Mouse (Mus musculus) kidney, postnatal 0 days (tissue): Measurements from ENCODE around the gene Samd4b. TPM values are rescaled to one million over a fixed set of nuclear protein-coding genes. Genes with fewer than 3 reads are reported as not detected.

ENCODE experiments used
- ATAC-seq: fragments of 200-750 bp; cut with Nextera tagmentation; replicated peaks from 2 replicates; pipeline ENCODE4 v1.8.0; 2017; ENCODE audit warnings: low read depth, moderate number of reproducible peaks, moderate TSS enrichment, moderate library complexity; ENCODE audit not compliant: low FRiP score
- DNase-seq: peaks from one replicate; pipeline ENCODE4 v3.0.0-alpha.2; 2016; ENCODE audit warnings: low spot score
- H3K27ac ChIP-seq: fragments of 300-500 bp; sonication (generic); 2 replicates; pipeline ENCODE4 v1.5.1; 2014; ENCODE audit warnings: mild to moderate bottlenecking
- H3K27me3 ChIP-seq: fragments of 300-500 bp; sonication (generic); 2 replicates; pipeline ENCODE4 v1.6.1; 2014; ENCODE audit warnings: low read length, mixed read lengths; ENCODE audit not compliant: insufficient read depth
- H3K36me3 ChIP-seq: fragments of 300-500 bp; sonication (generic); 2 replicates; pipeline ENCODE4 v1.6.1; 2014; ENCODE audit warnings: low read length, mixed read lengths; ENCODE audit not compliant: insufficient read depth
- H3K4me1 ChIP-seq: fragments of 300-500 bp; sonication (generic); replicated peaks from 2 replicates; pipeline ENCODE4 v1.6.1; 2014; ENCODE audit warnings: antibody characterized with exemption, low read length, mixed read lengths; ENCODE audit not compliant: insufficient read depth
- H3K4me2 ChIP-seq: fragments of 300-500 bp; sonication (generic); 2 replicates; pipeline ENCODE4 v1.6.1; 2014; ENCODE audit warnings: mild to moderate bottlenecking, low read length, moderate library complexity, mixed read lengths
- H3K4me3 ChIP-seq: fragments of 300-500 bp; sonication (generic); replicated peaks from 2 replicates; pipeline ENCODE4 v1.5.1; 2014; ENCODE audit warnings: low read depth, low read length
- H3K9ac ChIP-seq: fragments of 300-500 bp; sonication (generic); 2 replicates; pipeline ENCODE4 v1.6.1; 2014; ENCODE audit warnings: low read depth, low read length
- H3K9me3 ChIP-seq: fragments of 300-500 bp; sonication (generic); replicated peaks from 2 replicates; pipeline ENCODE4 v1.6.1; 2016; ENCODE audit warnings: low read length, inconsistent platforms, mixed read lengths
- CTCF ChIP-seq: IDR thresholded peaks from 2 replicates; pipeline ENCODE4 v1.5.1; 2016; ENCODE audit warnings: antibody characterized with exemption, low read depth, mild to moderate bottlenecking, moderate library complexity
- WGBS: fragments of 180-500 bp; shearing (Covaris S2); extraction: QIAGEN DNeasy Blood & Tissue Kit; methylation state at CpG from one replicate; pipeline ENCODE4 v1.1.7; 2014; 5-methylcytosine and 5-hydroxymethylcytosine counted together
- polyA plus RNA-seq: library from polyadenylated mRNA; unstranded; fragments of >200 nt; fragmentation: Nextera tagmentation; extraction: Ambion mirVana; gene quantifications from 2 replicates; pipeline ENCODE4 v1.2.1, GENCODE M21; 2015

The Samd4b gene
- polyA plus RNA-seq, 1 experiment from 2014 or later: 19.5 TPM

GRCm38 (mm10) chr7:28568253-28568652 lies 29.7 kb downstream of the Samd4b start:
- Histone ChIP-seq H3K36me3 (peaks cover 43% of the 10 kb centered on the region), H3K4me2 (no peak overlapping the region), H3K4me1 (peaks cover 30% of the 10 kb centered on the region), H3K4me3 (no peak overlapping the region), H3K27me3 (no peaks in the 10 kb centered on the region), H3K9ac (no peak overlapping the region), H3K27ac (peak overlapping the region; percentile 47; the same call in 1 of the 2 replicates), H3K9me3 (no peaks in the 10 kb centered on the region)
- DNase-seq (peak; percentile 79), ATAC-seq (no peak)
- TF ChIP-seq CTCF: peak; percentile 89

DNA sequence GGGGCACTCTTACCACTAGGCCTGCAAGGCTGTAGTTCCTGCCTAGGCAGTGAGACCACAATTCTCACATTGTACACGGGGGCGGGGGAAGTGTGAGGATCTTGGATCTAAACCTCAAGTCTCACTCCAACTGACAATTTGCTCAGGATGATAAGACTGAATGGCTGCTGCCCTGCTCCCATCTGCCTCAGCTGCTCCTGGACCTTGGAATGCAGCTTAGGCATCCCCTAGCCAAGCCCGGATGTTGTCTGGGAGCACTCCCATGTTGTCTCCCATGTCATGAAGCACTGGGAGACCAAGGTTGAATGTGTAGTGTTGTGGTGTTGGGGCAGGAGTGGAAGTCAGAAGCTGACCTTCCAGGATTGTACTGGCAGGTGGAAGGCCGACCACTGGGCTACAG lies 30.4 kb downstream of the Samd4b start:
- 95% methylated on average over 4 of the region's 4 CpGs for WGBS
- Histone ChIP-seq H3K9ac (no peak overlapping the region), H3K27me3 (no peaks in the 10 kb centered on the region), H3K36me3 (peaks cover 45% of the 10 kb centered on the region), H3K9me3 (no peaks in the 10 kb centered on the region), H3K27ac (no peak overlapping the region), H3K4me3 (no peak overlapping the region), H3K4me1 (peaks cover 23% of the 10 kb centered on the region), H3K4me2 (no peak overlapping the region)
- no peak for ATAC-seq
- no peak for DNase-seq
- TF ChIP-seq CTCF: no peak

GRCm38 (mm10) chr7:28565407-28565806 lies 32.5 kb downstream of the Samd4b start:
- Histone ChIP-seq H3K27me3 (no peaks in the 10 kb centered on the region), H3K4me2 (no peak overlapping the region), H3K36me3 (peaks cover 60% of the 10 kb centered on the region), H3K9me3 (no peaks in the 10 kb centered on the region), H3K4me3 (no peak overlapping the region), H3K9ac (no peak overlapping the region), H3K4me1 (peaks cover 2% of the 10 kb centered on the region), H3K27ac (no peak overlapping the region)
- no peak for TF ChIP-seq CTCF
- DNase-seq: no peak
- no peak for ATAC-seq
- 75% methylated on average over 5 of the region's 5 CpGs for WGBS

DNA sequence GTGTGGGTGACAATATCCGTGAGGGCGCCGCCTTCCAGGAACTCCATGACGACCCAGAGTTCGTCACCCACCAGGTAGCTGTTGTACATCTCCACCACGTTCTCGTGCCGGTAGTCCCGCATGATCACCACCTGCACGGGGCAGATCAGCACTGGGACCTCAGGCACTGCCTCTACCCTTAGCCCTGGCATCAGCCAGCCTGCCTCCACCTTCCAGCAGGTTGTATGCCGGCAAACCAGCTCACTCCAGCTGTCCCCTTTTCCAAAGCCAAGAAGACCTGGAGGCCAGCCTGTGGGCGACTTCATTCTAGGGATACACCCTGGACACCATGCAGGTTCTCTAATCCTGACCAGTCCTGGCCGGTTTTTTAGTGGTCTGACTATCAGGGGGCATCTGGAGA lies 35.0 kb downstream of the Samd4b start:
- Histone ChIP-seq H3K27me3 (no peaks in the 10 kb centered on the region), H3K9ac (no peak overlapping the region), H3K4me2 (no peak overlapping the region), H3K27ac (no peak overlapping the region), H3K9me3 (no peaks in the 10 kb centered on the region), H3K36me3 (peaks cover 68% of the 10 kb centered on the region), H3K4me1 (peaks cover 3% of the 10 kb centered on the region; the same call in 1 of the 2 replicates), H3K4me3 (no peak overlapping the region)
- no peak for TF ChIP-seq CTCF
- WGBS: 94% methylated on average over 13 of the region's 13 CpGs
- ATAC-seq (no peak), DNase-seq (no peak)

DNA sequence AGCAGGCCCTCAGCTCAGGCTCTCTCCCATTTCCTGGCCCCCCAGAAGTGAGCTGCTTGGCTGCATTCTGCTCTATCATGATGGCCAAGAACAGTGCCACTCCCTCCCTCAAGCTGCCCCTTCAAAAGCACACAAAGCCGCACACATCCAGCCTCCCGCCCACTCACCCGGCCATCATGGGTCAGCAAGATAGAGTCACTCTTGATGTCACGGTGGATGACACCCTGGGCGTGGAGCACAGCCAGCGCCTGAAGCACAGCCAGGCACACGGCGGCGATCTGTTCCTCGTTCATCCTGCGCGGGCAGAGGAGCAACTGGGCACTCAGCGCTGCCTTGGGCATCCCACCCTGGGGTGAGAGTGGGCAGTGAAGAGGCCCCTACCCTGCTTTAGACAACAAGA lies 35.6 kb downstream of the Samd4b start:
- TF ChIP-seq CTCF: no peak
- Histone ChIP-seq H3K4me1 (peaks cover 3% of the 10 kb centered on the region; the same call in 1 of the 2 replicates), H3K27ac (no peak overlapping the region), H3K27me3 (no peaks in the 10 kb centered on the region), H3K4me3 (no peak overlapping the region), H3K9me3 (no peaks in the 10 kb centered on the region), H3K9ac (no peak overlapping the region), H3K4me2 (no peak overlapping the region), H3K36me3 (peaks cover 65% of the 10 kb centered on the region)
- DNase-seq (no peak), ATAC-seq (no peak)
- 76% methylated on average over 13 of the region's 13 CpGs for WGBS

DNA sequence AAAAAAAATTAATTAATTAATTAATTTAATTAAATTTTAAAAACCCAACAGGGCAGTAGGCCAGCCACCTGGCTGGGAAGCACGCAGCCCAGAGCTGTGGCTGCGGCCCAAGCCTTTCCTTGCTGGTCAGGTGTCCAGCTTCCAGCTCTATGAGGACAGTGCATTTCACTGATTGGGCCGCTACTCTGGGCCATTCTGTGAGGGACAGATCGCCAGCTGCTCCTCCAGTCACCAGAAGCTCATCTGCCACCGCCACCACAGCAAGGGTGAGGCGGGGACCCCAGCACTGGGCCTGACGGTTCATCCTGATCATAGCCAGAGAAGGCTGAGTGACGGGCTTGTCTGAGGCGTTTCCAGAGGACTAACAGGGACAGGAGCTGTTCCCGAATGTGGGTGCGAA lies 36.0 kb downstream of the Samd4b start:
- Histone ChIP-seq H3K27ac (no peak overlapping the region), H3K36me3 (peaks cover 61% of the 10 kb centered on the region), H3K9me3 (no peaks in the 10 kb centered on the region), H3K4me2 (no peak overlapping the region), H3K4me3 (no peak overlapping the region), H3K27me3 (no peaks in the 10 kb centered on the region), H3K9ac (no peak overlapping the region), H3K4me1 (peaks cover 3% of the 10 kb centered on the region; the same call in 1 of the 2 replicates)
- TF ChIP-seq CTCF: no peak
- DNase-seq: no peak
- ATAC-seq: no peak
- WGBS: 90% methylated on average over 11 of the region's 11 CpGs

GRCm38 (mm10) chr7:28560856-28561255 lies 37.1 kb downstream of the Samd4b start:
- no peaks in the 10 kb centered on the region for H3K9me3 ChIP-seq
- no peak for ATAC-seq
- no peak overlapping the region for H3K4me3 ChIP-seq
- TF ChIP-seq CTCF: no peak
- no peaks in the 10 kb centered on the region for H3K27me3 ChIP-seq
- DNase-seq: no peak
- peaks cover 3% of the 10 kb centered on the region; the same call in 1 of the 2 replicates for H3K4me1 ChIP-seq
- no peak overlapping the region for H3K9ac ChIP-seq
- H3K4me2 ChIP-seq: no peak overlapping the region
- 90% methylated on average over 10 of the region's 10 CpGs for WGBS
- peaks cover 50% of the 10 kb centered on the region for H3K36me3 ChIP-seq
- H3K27ac ChIP-seq: no peak overlapping the region
